Mouse (Mus musculus) splenic B cell, adult 2 months (primary cell): ENCODE data around the gene Lpar3.
A peak's percentile ranks its signal among the peaks of the same experiment; 100 is the strongest.

Source experiments
- DNase-seq: peaks from one replicate; pipeline ENCODE4 v3.0.0-alpha.2; 2011; ENCODE audit warnings: low read depth, low spot score
- H3K27me3 ChIP-seq: 2 replicates; pipeline ENCODE4 v1.6.1; 2012; ENCODE audit warnings: mild to moderate bottlenecking, low read length, moderate library complexity, mixed read lengths; ENCODE audit not compliant: control insufficient read depth, poor library complexity, insufficient read depth, severe bottlenecking
- H3K36me3 ChIP-seq: 2 replicates; pipeline ENCODE4 v1.6.1; 2012; ENCODE audit warnings: mild to moderate bottlenecking, low read length, moderate library complexity, mixed read lengths; ENCODE audit not compliant: control insufficient read depth, poor library complexity, insufficient read depth, severe bottlenecking

Lpar3 gene

DNA sequence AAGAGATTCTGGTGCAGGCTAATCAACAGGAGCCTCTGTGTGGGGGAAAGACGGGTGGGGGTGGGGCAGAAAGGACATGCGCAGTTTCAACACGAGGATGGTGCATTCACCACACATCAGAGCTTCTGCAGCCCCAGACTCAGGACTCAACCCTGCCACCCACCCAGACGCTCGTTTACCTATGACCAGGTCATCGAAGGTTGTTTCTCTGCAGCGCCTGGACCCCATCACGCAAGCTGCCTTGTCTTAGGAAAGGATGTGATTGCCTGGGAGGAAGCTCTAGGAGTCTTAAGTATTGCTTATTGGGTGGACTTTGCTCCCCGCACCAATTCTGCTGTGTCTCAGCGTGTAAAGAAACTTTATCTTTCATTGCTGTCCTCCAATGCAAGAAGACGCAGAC is 40.1 kb downstream of the Lpar3 start:
- Histone ChIP-seq H3K27me3 (no peaks in the 10 kb centered on the region), H3K36me3 (no peaks in the 10 kb centered on the region)
- DNase-seq: no peak

DNA sequence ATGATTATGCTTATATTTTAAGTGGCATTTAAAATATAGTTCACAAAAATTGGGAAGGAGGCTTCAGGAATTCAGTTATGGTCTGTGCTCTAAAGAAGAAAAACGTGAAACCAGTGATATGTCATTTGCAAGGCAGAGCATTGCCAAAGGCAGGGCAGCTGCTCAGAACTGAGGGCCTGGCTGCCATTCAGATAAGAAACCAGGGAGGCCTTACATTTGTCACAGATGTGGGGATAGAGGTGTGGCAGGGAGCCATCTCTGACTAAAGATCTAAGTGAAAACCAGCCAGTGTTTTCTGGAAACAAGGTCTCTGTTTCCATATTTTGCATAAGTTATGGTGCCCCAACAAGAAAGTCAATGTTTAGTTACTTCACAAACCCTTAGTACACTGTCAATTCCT is 41.8 kb downstream of the Lpar3 start:
- no peaks in the 10 kb centered on the region for H3K27me3 ChIP-seq
- DNase-seq: no peak
- no peaks in the 10 kb centered on the region for H3K36me3 ChIP-seq

DNA sequence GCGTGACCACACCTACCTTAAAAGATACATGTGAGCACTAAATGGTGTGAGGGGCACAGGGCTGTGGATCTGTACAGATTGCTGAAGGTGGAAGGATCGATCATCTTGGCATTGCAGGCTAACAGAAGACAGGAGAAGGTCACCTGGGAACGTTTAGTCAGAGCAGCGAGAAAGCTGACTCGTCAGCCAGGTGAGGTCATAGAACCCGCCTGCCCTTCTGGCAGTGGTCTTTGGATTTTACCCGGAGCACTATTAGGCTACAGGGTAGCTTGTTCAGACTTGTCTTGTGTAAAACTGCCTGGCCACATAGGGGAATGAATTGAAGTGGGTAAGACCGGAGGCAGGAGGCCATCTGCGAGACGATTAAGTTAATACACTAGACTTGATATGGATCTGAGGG is 43.4 kb downstream of the Lpar3 start:
- Histone ChIP-seq H3K27me3 (no peaks in the 10 kb centered on the region), H3K36me3 (no peaks in the 10 kb centered on the region)
- no peak for DNase-seq

DNA sequence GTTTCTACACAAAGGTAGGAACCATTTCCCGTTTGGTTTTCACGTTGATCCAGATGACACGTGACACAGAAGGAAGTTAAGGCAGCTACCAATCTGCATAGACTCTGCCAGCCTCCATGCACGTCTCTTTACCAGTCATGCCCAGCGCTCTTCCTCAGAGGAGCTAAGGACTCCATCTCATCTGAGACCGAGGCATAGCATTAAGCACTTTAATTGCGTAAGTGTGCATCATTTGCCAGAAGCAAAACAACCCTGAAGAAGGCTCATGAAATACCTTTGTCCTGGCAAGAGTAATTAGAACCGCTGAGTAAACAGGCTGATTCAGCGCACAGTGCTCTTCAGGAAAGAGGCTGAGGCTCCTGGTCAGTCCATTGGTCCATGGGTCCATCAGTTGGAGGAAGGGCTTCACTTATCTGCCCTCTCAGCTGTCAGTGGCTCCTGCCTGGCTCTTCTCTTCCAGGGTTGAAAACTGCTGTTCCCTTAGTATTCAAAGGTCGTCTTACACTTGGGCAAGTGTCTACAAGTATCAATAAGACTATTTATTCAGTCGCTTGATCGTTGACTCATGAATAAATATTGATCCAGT is 44.9 kb downstream of the Lpar3 start:
- DNase-seq: no peak
- H3K27me3 ChIP-seq: no peaks in the 10 kb centered on the region

DNA sequence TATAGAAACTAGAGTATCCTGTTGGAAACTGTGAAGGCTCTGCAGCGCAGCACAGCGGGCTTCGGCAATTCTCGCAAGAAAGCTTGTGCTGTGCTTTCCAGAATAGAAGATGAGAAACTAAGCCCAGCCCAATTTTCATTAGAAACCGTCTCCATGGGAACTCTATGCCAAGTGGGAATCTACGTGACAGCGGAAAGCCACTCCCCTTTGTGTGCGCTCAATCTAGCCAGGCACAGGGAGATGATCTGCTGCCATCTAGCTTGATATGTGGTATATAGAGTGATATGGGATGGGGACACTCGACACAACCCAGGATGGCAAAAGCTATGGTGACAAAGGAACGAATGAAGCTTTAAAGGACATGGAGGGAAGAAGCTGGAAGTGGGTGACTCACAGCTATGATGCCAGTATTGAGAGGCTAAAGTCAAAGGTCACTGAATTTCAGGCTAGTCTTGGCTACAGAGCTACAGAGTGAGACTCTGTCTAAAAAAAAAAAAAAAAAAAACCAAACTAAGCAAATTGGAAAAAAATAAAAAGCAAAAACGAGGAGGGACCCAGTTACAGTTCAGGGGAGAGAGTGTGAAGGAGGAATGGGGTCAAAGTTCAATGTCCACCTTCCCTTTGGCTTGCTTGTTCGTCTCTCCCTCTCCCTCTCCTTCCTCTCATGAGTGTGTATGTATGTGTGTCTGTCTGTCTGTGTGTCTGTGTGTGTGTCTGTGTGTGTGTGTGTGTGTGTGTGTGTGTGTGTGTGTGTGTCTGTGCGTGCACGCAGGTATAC is 47.5 kb downstream of the Lpar3 start:
- Histone ChIP-seq H3K27me3 (no peaks in the 10 kb centered on the region), H3K36me3 (no peaks in the 10 kb centered on the region)
- DNase-seq: no peak

More for the DNA sequence above, 44.9 kb downstream of the Lpar3 start:
- no peaks in the 10 kb centered on the region for H3K36me3 ChIP-seq

DNA sequence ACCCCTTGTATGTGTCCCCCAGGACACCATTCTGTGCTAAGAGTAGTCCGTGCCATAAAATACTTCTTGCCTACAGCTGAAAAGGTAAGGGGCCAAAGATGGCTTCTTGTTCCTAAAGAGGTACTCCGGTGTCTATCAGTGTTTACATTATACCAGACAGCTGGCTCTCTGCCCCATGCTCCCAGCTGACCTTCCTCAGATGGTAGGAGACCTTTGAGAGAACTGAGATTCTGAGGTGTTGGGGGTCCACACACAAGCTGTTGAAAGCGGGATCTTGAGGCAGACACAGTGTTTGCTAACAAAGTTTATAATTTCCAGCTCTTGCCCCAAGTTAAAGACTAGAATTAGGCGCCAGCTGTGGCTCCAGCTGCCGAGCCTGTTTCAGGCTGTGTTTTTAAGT is 53.7 kb downstream of the Lpar3 start:
- no peak for DNase-seq
- no peaks in the 10 kb centered on the region; the same call in 1 of the 2 replicates for H3K27me3 ChIP-seq

DNA sequence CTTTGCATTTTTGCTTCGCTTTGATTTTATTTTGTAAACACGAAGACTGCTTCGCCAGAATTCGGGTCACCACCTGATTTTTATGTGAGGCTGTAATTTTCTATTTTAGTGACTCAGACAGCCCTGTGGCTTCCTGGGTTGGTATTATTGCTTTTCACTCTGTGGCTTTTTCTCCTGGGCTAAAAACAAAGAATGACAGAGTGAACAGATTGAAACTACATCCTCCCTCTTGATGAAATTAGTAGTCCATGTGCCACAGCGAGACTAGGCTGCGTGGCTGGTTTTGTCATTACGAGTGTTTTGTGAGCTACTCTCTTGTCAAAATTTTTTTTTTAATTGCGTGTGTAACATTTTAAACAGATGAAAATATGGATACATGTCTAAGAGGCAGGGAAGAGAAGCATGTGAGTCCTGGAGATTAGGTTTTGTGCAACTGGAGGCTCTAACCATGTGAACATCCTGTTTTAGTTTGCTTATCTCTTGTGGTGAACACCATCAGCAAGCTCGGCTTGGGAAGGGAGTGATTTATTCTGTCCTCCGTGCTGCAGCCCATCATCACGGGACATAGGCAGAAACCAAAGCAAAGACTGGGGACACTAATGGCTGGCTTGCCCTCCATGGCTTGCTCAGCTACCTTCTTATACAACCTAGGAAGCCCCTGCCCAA is 54.7 kb downstream of the Lpar3 start:
- H3K36me3 ChIP-seq: no peaks in the 10 kb centered on the region
- DNase-seq: no peak
- no peaks in the 10 kb centered on the region; the same call in 1 of the 2 replicates for H3K27me3 ChIP-seq

More for the DNA sequence above, 53.7 kb downstream of the Lpar3 start:
- no peaks in the 10 kb centered on the region for H3K36me3 ChIP-seq

DNA sequence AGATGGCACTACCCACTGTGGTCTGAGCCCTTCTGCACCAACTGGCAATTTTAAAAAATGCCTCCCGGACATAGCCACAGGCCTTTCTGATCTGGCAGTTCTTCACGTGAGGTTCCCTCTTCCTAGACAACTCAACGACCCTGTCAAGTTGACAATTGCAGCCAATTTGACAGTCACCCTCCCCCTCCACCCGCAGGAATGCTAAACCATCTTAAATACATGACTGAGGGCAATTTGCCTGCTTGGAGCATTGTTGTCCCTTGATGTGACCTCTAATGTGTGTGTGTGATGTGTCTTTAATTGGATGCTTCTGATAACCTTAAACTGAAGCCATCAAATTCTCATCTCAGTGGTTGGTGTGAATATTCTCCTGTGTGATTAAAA is 55.3 kb downstream of the Lpar3 start:
- no peaks in the 10 kb centered on the region for H3K36me3 ChIP-seq
- no peaks in the 10 kb centered on the region; the same call in 1 of the 2 replicates for H3K27me3 ChIP-seq
- no peak for DNase-seq

DNA sequence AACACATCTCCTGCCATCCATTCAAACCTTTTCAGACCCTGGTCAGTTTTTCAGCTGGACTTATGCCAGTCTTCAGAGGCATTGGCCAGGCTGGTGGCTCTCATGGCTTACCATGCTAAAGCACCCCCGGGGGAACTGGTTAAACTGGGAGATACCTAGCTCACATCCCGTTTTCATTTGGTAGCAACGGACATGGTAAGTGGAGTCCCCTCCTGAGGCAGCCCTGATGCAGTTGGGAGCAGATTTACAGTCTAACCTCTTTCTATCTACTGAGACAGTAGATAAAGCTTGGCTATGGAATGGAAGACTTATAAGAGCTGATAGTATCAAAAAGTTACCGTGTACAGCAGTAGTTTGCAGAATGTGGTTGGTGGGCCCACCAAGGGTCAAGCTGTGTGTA is 56.2 kb downstream of the Lpar3 start:
- Histone ChIP-seq H3K36me3 (no peaks in the 10 kb centered on the region), H3K27me3 (no peaks in the 10 kb centered on the region; the same call in 1 of the 2 replicates)
- no peak for DNase-seq

DNA sequence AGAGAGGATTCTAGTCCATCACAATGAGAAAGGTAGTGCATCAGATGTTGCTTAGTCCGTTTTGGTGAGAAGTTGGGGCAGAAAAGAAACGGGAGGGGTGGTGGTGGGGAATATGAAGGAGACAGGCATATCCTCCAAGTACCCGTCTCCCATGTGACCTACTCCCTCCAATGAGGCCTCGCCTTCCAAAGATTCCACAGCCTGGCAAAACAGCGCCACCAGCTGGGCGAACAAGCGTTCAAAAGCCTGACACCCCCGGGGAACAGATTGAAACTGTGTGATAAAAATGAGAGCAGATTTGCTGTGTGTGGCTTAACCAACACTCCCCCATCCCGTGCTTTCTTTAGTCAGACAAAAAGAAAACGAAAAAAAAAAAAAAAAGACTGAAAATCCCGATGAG is 56.7 kb downstream of the Lpar3 start:
- DNase-seq: peak; percentile 66
- H3K36me3 ChIP-seq: no peaks in the 10 kb centered on the region
- H3K27me3 ChIP-seq: no peaks in the 10 kb centered on the region; the same call in 1 of the 2 replicates

DNA sequence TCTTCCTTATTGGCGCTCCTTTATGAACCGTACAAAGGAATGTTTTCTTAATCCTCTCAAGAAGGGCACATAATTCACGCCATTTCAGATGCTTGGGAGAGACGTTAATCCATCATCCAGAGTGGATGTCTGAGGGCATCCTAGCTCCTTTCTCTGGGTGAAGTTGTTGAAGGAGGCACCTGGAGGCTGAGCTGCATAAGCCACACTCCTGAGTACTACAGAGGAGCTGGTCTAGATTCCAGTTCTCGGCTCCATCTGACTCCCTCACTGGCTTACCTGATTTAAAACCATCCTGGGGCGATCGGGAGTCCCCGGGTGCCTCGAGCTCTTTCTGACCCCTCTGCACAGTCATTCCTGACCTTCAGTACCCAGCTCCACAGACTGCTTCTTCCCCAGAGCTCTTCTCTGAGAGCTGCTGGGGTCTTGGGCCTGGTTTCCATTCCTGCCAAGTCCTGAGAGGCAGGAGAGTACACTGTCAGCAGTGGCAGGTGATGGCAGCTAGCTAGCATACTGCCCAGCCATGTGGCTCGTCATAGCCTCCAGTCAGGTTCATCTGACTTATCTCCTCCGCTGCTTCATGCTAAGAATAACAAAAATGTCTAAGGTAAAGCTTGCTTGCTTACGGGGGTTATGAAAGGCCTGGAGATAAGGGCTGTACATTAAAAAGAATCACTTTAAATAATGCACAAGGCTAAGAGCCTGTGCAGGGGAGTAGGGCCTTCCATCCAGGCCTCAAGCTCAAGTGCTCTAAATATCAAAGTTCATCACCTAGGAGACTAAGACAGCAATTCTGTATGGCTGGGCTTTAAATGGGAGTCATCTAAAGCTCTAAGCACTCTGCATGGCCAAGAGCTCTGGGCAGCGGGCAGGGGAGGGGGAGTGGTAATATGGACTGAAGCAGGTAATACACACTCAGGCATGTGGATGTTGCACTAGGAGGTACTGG is 57.7 kb downstream of the Lpar3 start:
- H3K27me3 ChIP-seq: no peaks in the 10 kb centered on the region; the same call in 1 of the 2 replicates

DNA sequence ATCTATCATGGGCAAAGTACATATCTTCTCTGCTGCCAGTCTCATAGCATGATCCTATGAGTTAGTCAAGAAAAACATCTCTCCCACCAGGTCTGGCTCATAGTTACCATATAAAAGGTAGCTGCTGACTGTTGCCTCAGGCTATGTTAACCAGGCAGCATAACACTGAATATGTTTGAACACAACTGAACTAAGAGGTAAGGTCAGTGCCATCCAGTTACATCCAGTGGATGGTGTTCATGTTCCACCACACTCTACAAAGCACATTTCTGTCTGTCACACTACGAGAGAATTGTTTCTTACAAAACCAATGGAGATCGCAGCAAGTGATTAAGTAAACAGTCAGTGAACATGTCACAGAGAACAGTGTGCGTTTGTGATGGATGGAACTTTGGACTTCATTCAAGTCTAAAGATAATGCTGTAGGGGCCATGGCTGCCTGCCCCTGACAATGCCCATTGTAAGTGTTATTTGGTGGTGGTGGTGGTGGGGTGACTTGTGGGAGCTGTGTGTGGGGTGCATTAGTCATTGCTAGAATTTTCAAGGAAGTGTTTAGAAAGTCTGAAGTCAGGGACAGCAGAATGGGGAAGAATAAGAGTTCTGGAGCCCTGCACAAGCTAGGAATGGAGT is 63.1 kb downstream of the Lpar3 start:
- Histone ChIP-seq H3K27me3 (no peaks in the 10 kb centered on the region), H3K36me3 (no peaks in the 10 kb centered on the region)
- DNase-seq: no peak

More for the DNA sequence above, 57.7 kb downstream of the Lpar3 start:
- no peak for DNase-seq
- H3K36me3 ChIP-seq: no peaks in the 10 kb centered on the region

DNA sequence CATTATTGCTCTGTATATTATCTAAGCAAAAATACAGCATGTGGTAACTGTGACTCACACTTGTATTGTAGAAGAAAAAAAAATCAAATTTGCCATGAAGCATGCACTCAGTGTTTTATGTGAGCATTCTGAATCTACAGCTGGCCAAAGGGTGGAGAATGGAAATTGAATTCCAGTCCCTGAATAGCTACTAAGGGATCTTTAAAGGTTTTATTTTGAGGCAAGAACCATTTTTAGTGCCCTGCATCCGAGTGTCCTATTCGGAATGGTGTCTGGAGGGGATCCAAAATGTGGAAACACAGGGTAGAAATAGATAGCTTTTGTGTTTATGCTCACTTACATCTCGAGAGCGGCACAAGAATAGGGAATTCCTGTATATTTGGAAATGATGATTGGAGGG is 65.4 kb downstream of the Lpar3 start:
- no peaks in the 10 kb centered on the region for H3K27me3 ChIP-seq
- no peaks in the 10 kb centered on the region for H3K36me3 ChIP-seq
- DNase-seq: no peak

DNA sequence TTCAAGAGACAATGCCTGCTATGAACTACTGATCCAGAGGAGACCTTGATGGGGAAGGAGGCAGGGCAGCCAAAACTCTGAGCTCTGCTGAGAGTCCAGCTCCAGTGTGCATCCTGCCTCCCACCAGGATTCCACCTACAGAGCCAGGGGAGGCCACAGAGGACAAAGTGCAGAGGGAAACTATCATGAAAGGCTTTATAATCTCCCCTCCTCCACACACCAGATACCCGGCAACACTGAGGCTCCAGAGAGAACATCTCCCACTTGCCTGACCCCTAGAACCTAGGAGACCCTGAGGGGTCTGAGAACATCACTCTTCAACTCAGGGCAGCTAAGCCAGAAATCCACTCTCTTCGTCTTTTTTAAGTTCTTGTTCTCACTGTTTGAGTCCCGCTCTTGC is 71.2 kb downstream of the Lpar3 start:
- DNase-seq: no peak
- H3K27me3 ChIP-seq: no peaks in the 10 kb centered on the region
- no peaks in the 10 kb centered on the region for H3K36me3 ChIP-seq
